In the genomic region with DNA sequence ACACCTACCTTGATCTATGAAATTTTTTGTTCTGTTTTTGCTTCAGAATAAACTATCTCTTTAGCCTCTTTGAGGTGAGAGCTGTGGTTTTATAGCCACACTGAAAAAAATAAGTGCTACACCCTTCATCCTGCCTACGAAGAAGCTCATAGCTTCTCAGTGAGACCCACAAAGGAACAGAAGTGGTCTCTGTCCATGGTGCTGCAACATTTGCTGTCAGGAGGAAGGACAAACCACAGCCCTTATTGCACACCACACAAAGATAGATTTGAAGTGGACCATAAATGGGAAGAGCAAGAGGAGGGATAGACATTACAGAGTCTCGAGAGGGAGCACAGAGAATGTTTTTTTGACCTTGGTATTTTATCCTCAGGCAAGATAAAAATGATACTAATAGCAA, we compare ENCODE assay signal across 13 mouse cellular contexts. TPM values are rescaled to one million over a fixed set of nuclear protein-coding genes. Genes with fewer than 3 reads are reported as not detected.
DNase-seq lines count a peak whose midpoint lies in the region; ATAC-seq and TF ChIP-seq lines count a peak whose summit lies in the region.
"Had no signal": no experiment of that assay in that cellular context is flagged by ENCODE, and none has a peak within 500 bp of the region (broad histone marks: within the 10 kb centered on the region; RNA-seq: fewer than 3 reads in every experiment).

No protein-coding gene starts in this region.

- no peak overlapping the region for H3K9ac ChIP-seq in intestine, embryonic 14.5 days (ENCODE audit: low read length)
- no peak overlapping the region for H3K9ac ChIP-seq in intestine, embryonic 15.5 days
- no peak overlapping the region for H3K9ac ChIP-seq in limb, embryonic 14.5 days (ENCODE audit: low read depth, low read length, severe bottlenecking)
- H3K9ac ChIP-seq in midbrain, embryonic 15.5 days = no peak overlapping the region
- H3K9ac ChIP-seq: forebrain, embryonic 13.5 days had no signal

- H3K4me2 ChIP-seq in intestine, embryonic 14.5 days (ENCODE audit: low read length) = no peak overlapping the region
- no peak overlapping the region for H3K4me2 ChIP-seq in intestine, embryonic 15.5 days (replicated peaks)
- no peak overlapping the region for H3K4me2 ChIP-seq in limb, embryonic 14.5 days (replicated peaks; ENCODE audit: low read depth, low read length, severe bottlenecking)
- no peak overlapping the region for H3K4me2 ChIP-seq in midbrain, embryonic 15.5 days
- H3K4me2 ChIP-seq: forebrain, embryonic 13.5 days had no signal

- no peaks in the 10 kb centered on the region for H3K36me3 ChIP-seq in intestine, embryonic 14.5 days (ENCODE audit: control insufficient read depth, insufficient read depth, low read length)
- H3K36me3 ChIP-seq in intestine, embryonic 15.5 days = no peaks in the 10 kb centered on the region
- no peaks in the 10 kb centered on the region for H3K36me3 ChIP-seq in limb, embryonic 14.5 days (ENCODE audit: control insufficient read depth, insufficient read depth, low read length)
- H3K36me3 ChIP-seq in midbrain, embryonic 15.5 days (replicated peaks) = no peaks in the 10 kb centered on the region

- peak; percentile 67 for DNase-seq in intestine, embryonic 14.5 days (ENCODE audit: low spot score)
- DNase-seq in CD4-positive helper T cell, adult 2 months (ENCODE audit: low read depth, low spot score) = peak; percentile 10
- peak; percentile 58 for DNase-seq in ZHBTc4 (ENCODE audit: low read depth, low spot score)
- DNase-seq in limb, embryonic 14.5 days (ENCODE audit: low spot score) = peak; percentile 70
- DNase-seq in neural tube, embryonic 10.5 days (ENCODE audit: extremely low spot score, low spot score) = no peak
- no peak for DNase-seq in frontal cortex, postnatal 14 days (ENCODE audit: low spot score in 2 of 2)
- DNase-seq: cerebellum, adult 8-10 months; kidney, adult 8-10 months; left cerebral cortex, postnatal 4 days had no signal

- H3K4me3 ChIP-seq in intestine, embryonic 14.5 days (ENCODE audit: low read depth, low read length) = no peak overlapping the region
- H3K4me3 ChIP-seq in intestine, embryonic 15.5 days (replicated peaks) = no peak overlapping the region
- H3K4me3 ChIP-seq in limb, embryonic 14.5 days (replicated peaks; ENCODE audit: low read length) = no peak overlapping the region
- H3K4me3 ChIP-seq in midbrain, embryonic 15.5 days = no peak overlapping the region
- H3K4me3 ChIP-seq: forebrain, embryonic 13.5 days; megakaryocyte, embryonic 14.5 days had no signal

- H3K4me1 ChIP-seq in intestine, embryonic 14.5 days (replicated peaks; ENCODE audit: control insufficient read depth, insufficient read depth, low read length) = no peaks in the 10 kb centered on the region; the same call in 1 of the 2 replicates
- no peaks in the 10 kb centered on the region for H3K4me1 ChIP-seq in intestine, embryonic 15.5 days (replicated peaks)
- no peaks in the 10 kb centered on the region for H3K4me1 ChIP-seq in limb, embryonic 14.5 days (ENCODE audit: control insufficient read depth, insufficient read depth, low read length)
- peaks cover 8% of the 10 kb centered on the region; the same call in 1 of the 2 replicates for H3K4me1 ChIP-seq in midbrain, embryonic 15.5 days
- H3K4me1 ChIP-seq: megakaryocyte, embryonic 14.5 days had no signal

- TF ChIP-seq POLR2A in limb, embryonic 14.5 days (IDR thresholded peaks at IDR 0.05; ENCODE audit: borderline replicate concordance, extremely low read depth, insufficient read depth, insufficient read length) = no peak

- H3K27ac ChIP-seq in intestine, embryonic 14.5 days (ENCODE audit: low read depth) = no peak overlapping the region
- no peak overlapping the region for H3K27ac ChIP-seq in intestine, embryonic 15.5 days
- H3K27ac ChIP-seq in limb, embryonic 14.5 days (replicated peaks; ENCODE audit: low read depth, low read length) = no peak overlapping the region
- no peak overlapping the region for H3K27ac ChIP-seq in midbrain, embryonic 15.5 days
- H3K27ac ChIP-seq: forebrain, embryonic 13.5 days had no signal

- H3K9me3 ChIP-seq in intestine, embryonic 14.5 days (ENCODE audit: control insufficient read depth, low read length) = no peaks in the 10 kb centered on the region
- H3K9me3 ChIP-seq in intestine, embryonic 15.5 days = no peaks in the 10 kb centered on the region
- no peaks in the 10 kb centered on the region for H3K9me3 ChIP-seq in limb, embryonic 14.5 days (ENCODE audit: control insufficient read depth, low read length)
- H3K9me3 ChIP-seq in midbrain, embryonic 15.5 days = no peaks in the 10 kb centered on the region
- H3K9me3 ChIP-seq: forebrain, embryonic 13.5 days had no signal

- no peak for ATAC-seq in intestine, embryonic 14.5 days (replicated peaks; ENCODE audit: low FRiP score, low TSS enrichment, low read depth)
- no peak for ATAC-seq in intestine, embryonic 15.5 days
- ATAC-seq in limb, embryonic 14.5 days (ENCODE audit: low FRiP score, low read depth) = no peak
- ATAC-seq in midbrain, embryonic 15.5 days (replicated peaks) = no peak
- ATAC-seq: forebrain, embryonic 13.5 days had no signal

- 36% methylated on average over 2 of the region's 2 CpGs for WGBS in intestine, embryonic 14.5 days
- 31% methylated on average over 2 of the region's 2 CpGs for WGBS in intestine, embryonic 15.5 days
- WGBS in limb, embryonic 14.5 days = 29% methylated on average over 2 of the region's 2 CpGs
- 65% methylated on average over 2 of the region's 2 CpGs for WGBS in midbrain, embryonic 15.5 days

- no peaks in the 10 kb centered on the region for H3K27me3 ChIP-seq in intestine, embryonic 14.5 days (replicated peaks; ENCODE audit: control insufficient read depth, insufficient read depth, low read length)
- no peaks in the 10 kb centered on the region for H3K27me3 ChIP-seq in intestine, embryonic 15.5 days (replicated peaks)
- H3K27me3 ChIP-seq in limb, embryonic 14.5 days (ENCODE audit: control insufficient read depth, insufficient read depth, low read length) = no peaks in the 10 kb centered on the region
- no peaks in the 10 kb centered on the region for H3K27me3 ChIP-seq in midbrain, embryonic 15.5 days (replicated peaks)
- H3K27me3 ChIP-seq: forebrain, embryonic 13.5 days had no signal

RNA-seq across cellular contexts. Expression of a gene that starts 16.4 kb away (rescaled TPM):
- polyA plus RNA-seq in intestine, embryonic 14.5 days (2014; fragmentation: Nextera tagmentation; extraction: Ambion mirVana) = 29.0 and 30.3 TPM in 2 replicates
- 43.5 and 44.1 TPM in 2 replicates for polyA plus RNA-seq in intestine, embryonic 15.5 days (2015; fragmentation: Nextera tagmentation; extraction: Ambion mirVana)
- 16.4 and 20.1 TPM in 2 replicates for polyA plus RNA-seq in limb, embryonic 14.5 days (2012; rRNA removed)
- 10.6 and 11.5 TPM in 2 replicates for polyA plus RNA-seq in limb, embryonic 14.5 days (2014; fragmentation: Nextera tagmentation; extraction: Ambion mirVana)
- 69.5 and 72.5 TPM in 2 replicates for polyA plus RNA-seq in midbrain, embryonic 15.5 days (2015; fragmentation: Nextera tagmentation; extraction: Ambion mirVana)

RNA-seq across cellular contexts. Expression of a gene that starts 54.0 kb away (rescaled TPM):
- 45.2 and 50.2 TPM in 2 replicates for polyA plus RNA-seq in intestine, embryonic 14.5 days (2014; fragmentation: Nextera tagmentation; extraction: Ambion mirVana)
- polyA plus RNA-seq in intestine, embryonic 15.5 days (2015; fragmentation: Nextera tagmentation; extraction: Ambion mirVana) = 43.1 and 50.9 TPM in 2 replicates
- polyA plus RNA-seq in limb, embryonic 14.5 days (2012; rRNA removed) = 47.1 and 80.8 TPM in 2 replicates
- polyA plus RNA-seq in limb, embryonic 14.5 days (2014; fragmentation: Nextera tagmentation; extraction: Ambion mirVana) = 30.5 and 32.1 TPM in 2 replicates
- 43.9 and 45.7 TPM in 2 replicates for polyA plus RNA-seq in midbrain, embryonic 15.5 days (2015; fragmentation: Nextera tagmentation; extraction: Ambion mirVana)

Comparison
In these comparisons a context has a peak if more than half of its experiments do, and no peak if none do; other contexts are left out.
1. DNase-seq: peak in intestine, embryonic 14.5 days (single experiment), CD4-positive helper T cell, adult 2 months (single experiment), ZHBTc4 (single experiment) and limb, embryonic 14.5 days (single experiment); none in neural tube, embryonic 10.5 days (single experiment) and frontal cortex, postnatal 14 days (0 of 2).